Mouse (Mus musculus) heart, postnatal 14 days (tissue): Measurements from ENCODE around the gene Cplane1. TPM values are rescaled to one million over a fixed set of nuclear protein-coding genes. Genes with fewer than 3 reads are reported as not detected.

Experiments
- DNase-seq, 2 experiments: peaks; one replicate each; pipeline ENCODE4 v3.0.0; 2021 to 2022
- intact Hi-C: fragments of 180-260 bp; cut with DNase I; formaldehyde crosslinking; loops from one replicate; pipeline ENCODE4 v1.15.1; 2025
- total RNA-seq, 2 experiments: library from RNA; stranded (reverse); gene quantifications; 2 replicates each; pipeline ENCODE4 v1.2.3; 2021

Cplane1 gene
- total RNA-seq, 2 experiments from 2014 or later = 6.5 to 6.6 TPM

DNA sequence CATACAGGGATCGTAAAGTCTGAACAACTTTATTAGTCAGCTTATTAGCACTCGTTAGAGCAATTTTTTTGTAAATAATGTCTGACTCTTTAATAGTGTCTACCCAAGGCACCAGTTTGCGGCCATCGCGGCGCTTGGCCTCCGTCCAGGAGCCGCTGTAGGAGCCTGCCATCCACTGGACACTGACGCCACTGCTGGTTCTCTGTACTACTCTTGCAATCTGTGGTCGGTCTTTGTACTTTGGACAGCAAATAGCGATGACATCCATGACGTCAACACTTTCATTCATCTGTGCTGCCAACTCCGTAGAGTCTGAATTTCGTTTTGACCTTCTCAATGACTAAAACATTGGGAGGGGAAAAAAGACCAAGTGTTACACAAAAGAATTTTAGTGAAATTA, 122.3 kb downstream of the Cplane1 start:
- intact Hi-C loops = no loop called here
- no peak for DNase-seq

GRCm38 (mm10) chr15:8294150-8294549, 125.2 kb downstream of the Cplane1 start:
- DNase-seq = no peak
- intact Hi-C loops = no loop called here

- intact Hi-C loops = no loop called here
- DNase-seq = no peak
These were observed 134.0 kb downstream of the Cplane1 start for GRCm38 (mm10) chr15:8302944-8303343.

DNA sequence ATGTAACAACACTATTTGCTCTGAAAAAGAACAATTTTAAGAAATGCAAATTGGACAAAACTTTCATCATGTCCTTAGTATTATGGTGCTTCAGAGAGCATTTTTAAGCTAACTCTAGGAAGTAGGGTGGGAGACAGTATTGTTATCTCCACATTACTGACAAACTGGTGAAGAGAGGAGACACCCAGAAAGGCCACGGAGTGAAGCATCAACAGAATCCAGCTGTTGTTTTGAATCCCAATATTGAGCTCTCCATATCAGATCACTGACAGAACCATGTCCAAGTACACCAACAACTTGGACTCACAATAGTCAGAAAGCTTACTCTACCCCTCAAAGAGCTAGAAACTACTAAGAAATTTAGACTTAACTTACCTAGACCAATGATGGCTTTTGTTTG, 136.6 kb downstream of the Cplane1 start:
- intact Hi-C loops = no loop called here
- no peak for DNase-seq

DNA sequence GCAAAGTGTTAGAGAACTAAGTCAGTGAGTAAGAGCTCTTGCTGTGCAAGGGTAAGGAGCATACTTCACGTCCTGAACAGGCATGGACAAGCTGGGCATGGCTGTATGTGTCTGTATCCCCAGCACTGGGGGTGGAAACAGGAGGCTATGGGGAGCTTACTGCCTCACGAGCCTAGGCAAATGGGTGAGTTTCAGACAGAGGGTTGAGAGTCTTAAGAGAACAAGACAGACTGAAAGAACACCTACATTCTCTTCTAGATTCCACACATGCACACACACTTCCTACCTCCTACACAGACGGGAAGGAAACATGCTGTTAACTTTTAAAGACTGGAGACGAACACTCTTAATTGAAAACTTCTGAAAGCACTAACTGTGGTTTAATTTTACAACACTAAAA, 148.5 kb downstream of the Cplane1 start:
- intact Hi-C loops = no loop called here
- no peak for DNase-seq

GRCm38 (mm10) chr15:8319191-8319590, 150.3 kb downstream of the Cplane1 start:
- DNase-seq = no peak
- intact Hi-C loops = no loop called here

Other genes starting within 250 kb of the Cplane1 start
- gene Wdr70, start 69.9 kb upstream of the Cplane1 start, total RNA-seq = 10 to 100 TPM; 17.3 to 20.9 TPM
- 10 to 100 TPM; 12.4 to 12.6 TPM for gene Nup155, start 59.8 kb upstream of the Cplane1 start, total RNA-seq